Mouse (Mus musculus) kidney, postnatal 36 days (tissue): ENCODE data around the gene Vwde.

ENCODE experiments used
- DNase-seq, 2 experiments: peaks; one replicate each; pipeline ENCODE4 v3.0.0; 2021 to 2022; ENCODE audit warnings: mixed read lengths in 2 of 2

Vwde gene

GRCm38 (mm10) chr6:13224596-13225227, at the start of gene Vwde:
Gene Vwde (minus strand): TSS chr6:13224965.
- peak in 1 of 2 experiments; percentile 8 for DNase-seq

- no peak for DNase-seq
Observed at GRCm38 (mm10) chr6:13255341-13255740, 30.6 kb upstream of the Vwde start.

- DNase-seq = no peak
Observed at GRCm38 (mm10) chr6:13248317-13248969, 23.7 kb upstream of the Vwde start.

GRCm38 (mm10) chr6:13206157-13206556, 18.6 kb downstream of the Vwde start:
- no peak for DNase-seq

- DNase-seq = no peak
Observed at GRCm38 (mm10) chr6:13197486-13197885, 27.3 kb downstream of the Vwde start.

GRCm38 (mm10) chr6:13186836-13187235, 37.9 kb downstream of the Vwde start:
- DNase-seq = no peak

- DNase-seq = no peak
Observed at GRCm38 (mm10) chr6:13180061-13180460, 44.7 kb downstream of the Vwde start.

GRCm38 (mm10) chr6:13169459-13170150, 55.2 kb downstream of the Vwde start:
- DNase-seq = no peak

GRCm38 (mm10) chr6:13166240-13166937, 58.4 kb downstream of the Vwde start:
- DNase-seq = no peak

GRCm38 (mm10) chr6:13159437-13159836, 65.3 kb downstream of the Vwde start:
- no peak for DNase-seq

GRCm38 (mm10) chr6:13153888-13154697, 70.7 kb downstream of the Vwde start:
- DNase-seq = no peak

- peak; percentile 40 to 69 for DNase-seq
Observed at GRCm38 (mm10) chr6:13152062-13152640, 72.6 kb downstream of the Vwde start.

GRCm38 (mm10) chr6:13137255-13137654, 87.5 kb downstream of the Vwde start:
- no peak for DNase-seq

- no peak for DNase-seq
Observed at GRCm38 (mm10) chr6:13108662-13109061, 116.1 kb downstream of the Vwde start.
